Mouse (Mus musculus): ENCODE measurements around the gene Tnfrsf9. TPM values are rescaled to one million over a fixed set of nuclear protein-coding genes. Genes with fewer than 3 reads are reported as not detected.

Tnfrsf9 gene
- polyA plus RNA-seq, 1 experiment from 2014 or later = 0.26 TPM

GRCm38 (mm10) chr4:150958536-150958935 is 44.2 kb downstream of the Tnfrsf9 start:
- Histone ChIP-seq H3K4me2 (no peak overlapping the region), H3K9me3 (ENCODE audit: control insufficient read depth, low read length) (no peaks in the 10 kb centered on the region), H3K4me3 (ENCODE audit: low read depth, low read length) (no peak overlapping the region), H3K9ac (ENCODE audit: low read depth, low read length) (no peak overlapping the region), H3K27ac (ENCODE audit: low read depth, low read length) (no peak overlapping the region), H3K27me3 (replicated peaks; ENCODE audit: control insufficient read depth, insufficient read depth, low read length) (no peaks in the 10 kb centered on the region), H3K36me3 (ENCODE audit: control insufficient read depth, insufficient read depth, low read length) (no peaks in the 10 kb centered on the region), H3K4me1 (replicated peaks; ENCODE audit: control insufficient read depth, insufficient read depth, low read length) (no peaks in the 10 kb centered on the region)
- 68% methylated on average over 7 of the region's 7 CpGs for WGBS
- ATAC-seq (replicated peaks; ENCODE audit: low FRiP score) (no peak), DNase-seq (ENCODE audit: low spot score) (no peak)

- no peak overlapping the region for H3K4me2 ChIP-seq
- WGBS = 57% methylated on average over 6 of the region's 6 CpGs
- no peak overlapping the region for H3K9ac ChIP-seq (ENCODE audit: low read depth, low read length)
- no peaks in the 10 kb centered on the region for H3K27me3 ChIP-seq (replicated peaks; ENCODE audit: control insufficient read depth, insufficient read depth, low read length)
- DNase-seq (ENCODE audit: low spot score) (no peak), ATAC-seq (replicated peaks; ENCODE audit: low FRiP score) (no peak)
- no peak overlapping the region for H3K4me3 ChIP-seq (ENCODE audit: low read depth, low read length)
- no peaks in the 10 kb centered on the region for H3K36me3 ChIP-seq (ENCODE audit: control insufficient read depth, insufficient read depth, low read length)
- H3K27ac ChIP-seq (ENCODE audit: low read depth, low read length) = no peak overlapping the region
- H3K9me3 ChIP-seq (ENCODE audit: control insufficient read depth, low read length) = no peaks in the 10 kb centered on the region
- H3K4me1 ChIP-seq (replicated peaks; ENCODE audit: control insufficient read depth, insufficient read depth, low read length) = no peaks in the 10 kb centered on the region
Measured at GRCm38 (mm10) chr4:150962231-150962630, 47.9 kb downstream of the Tnfrsf9 start.

GRCm38 (mm10) chr4:150963711-150964110 is 49.3 kb downstream of the Tnfrsf9 start:
- Histone ChIP-seq H3K27ac (ENCODE audit: low read depth, low read length) (no peak overlapping the region), H3K4me3 (ENCODE audit: low read depth, low read length) (no peak overlapping the region), H3K36me3 (ENCODE audit: control insufficient read depth, insufficient read depth, low read length) (no peaks in the 10 kb centered on the region), H3K4me2 (no peak overlapping the region), H3K9me3 (ENCODE audit: control insufficient read depth, low read length) (no peaks in the 10 kb centered on the region), H3K27me3 (replicated peaks; ENCODE audit: control insufficient read depth, insufficient read depth, low read length) (no peaks in the 10 kb centered on the region), H3K4me1 (replicated peaks; ENCODE audit: control insufficient read depth, insufficient read depth, low read length) (no peaks in the 10 kb centered on the region), H3K9ac (ENCODE audit: low read depth, low read length) (no peak overlapping the region)
- no peak for DNase-seq (ENCODE audit: low spot score)
- 65% methylated on average over 2 of the region's 2 CpGs for WGBS
- ATAC-seq (replicated peaks; ENCODE audit: low FRiP score) = no peak

- Histone ChIP-seq H3K27ac (ENCODE audit: low read depth, low read length) (no peak overlapping the region), H3K4me3 (ENCODE audit: low read depth, low read length) (peak overlapping the region; percentile 31), H3K27me3 (replicated peaks; ENCODE audit: control insufficient read depth, insufficient read depth, low read length) (no peaks in the 10 kb centered on the region), H3K9ac (ENCODE audit: low read depth, low read length) (peak overlapping the region; percentile 23; the same call in 1 of the 2 replicates), H3K36me3 (ENCODE audit: control insufficient read depth, insufficient read depth, low read length) (no peaks in the 10 kb centered on the region), H3K9me3 (ENCODE audit: control insufficient read depth, low read length) (no peaks in the 10 kb centered on the region), H3K4me1 (replicated peaks; ENCODE audit: control insufficient read depth, insufficient read depth, low read length) (no peaks in the 10 kb centered on the region), H3K4me2 (peak overlapping the region; percentile 70)
- 11% methylated on average over 25 of the region's 25 CpGs for WGBS
- DNase-seq (ENCODE audit: low spot score) (peak; percentile 76), ATAC-seq (replicated peaks; ENCODE audit: low FRiP score) (peak; percentile 78)
Measured at GRCm38 (mm10) chr4:150964635-150965554, 50.5 kb downstream of the Tnfrsf9 start.

DNA sequence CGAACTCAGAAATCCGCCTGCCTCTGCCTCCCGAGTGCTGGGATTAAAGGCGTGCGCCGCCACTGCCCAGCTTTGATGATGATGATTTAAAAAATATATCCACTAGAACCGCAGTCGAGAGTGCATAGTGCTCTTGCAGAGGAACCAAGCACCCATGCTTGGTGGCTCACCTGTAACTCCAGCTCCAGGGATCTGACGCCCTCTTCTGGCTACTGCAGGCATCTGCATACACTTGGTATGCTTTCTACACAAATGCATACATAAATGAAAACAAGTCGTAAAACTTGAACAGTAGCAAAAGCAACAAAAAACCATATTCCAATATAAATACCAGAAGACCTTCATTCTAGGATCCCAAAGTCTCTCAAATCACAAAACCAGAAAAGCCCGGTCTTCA is 51.2 kb downstream of the Tnfrsf9 start:
- DNase-seq (ENCODE audit: low spot score) (no peak), ATAC-seq (replicated peaks; ENCODE audit: low FRiP score) (no peak)
- whole genome bisulfite sequencing = 62% methylated on average over 11 of the region's 11 CpGs
- no peaks in the 10 kb centered on the region for H3K27me3 ChIP-seq (replicated peaks; ENCODE audit: control insufficient read depth, insufficient read depth, low read length)
- no peaks in the 10 kb centered on the region for H3K36me3 ChIP-seq (ENCODE audit: control insufficient read depth, insufficient read depth, low read length)
- H3K9ac ChIP-seq (ENCODE audit: low read depth, low read length) = no peak overlapping the region
- no peak overlapping the region for H3K4me3 ChIP-seq (ENCODE audit: low read depth, low read length)
- H3K4me1 ChIP-seq (replicated peaks; ENCODE audit: control insufficient read depth, insufficient read depth, low read length) = no peaks in the 10 kb centered on the region
- no peak overlapping the region for H3K27ac ChIP-seq (ENCODE audit: low read depth, low read length)
- H3K9me3 ChIP-seq (ENCODE audit: control insufficient read depth, low read length) = no peaks in the 10 kb centered on the region
- H3K4me2 ChIP-seq = no peak overlapping the region

DNA sequence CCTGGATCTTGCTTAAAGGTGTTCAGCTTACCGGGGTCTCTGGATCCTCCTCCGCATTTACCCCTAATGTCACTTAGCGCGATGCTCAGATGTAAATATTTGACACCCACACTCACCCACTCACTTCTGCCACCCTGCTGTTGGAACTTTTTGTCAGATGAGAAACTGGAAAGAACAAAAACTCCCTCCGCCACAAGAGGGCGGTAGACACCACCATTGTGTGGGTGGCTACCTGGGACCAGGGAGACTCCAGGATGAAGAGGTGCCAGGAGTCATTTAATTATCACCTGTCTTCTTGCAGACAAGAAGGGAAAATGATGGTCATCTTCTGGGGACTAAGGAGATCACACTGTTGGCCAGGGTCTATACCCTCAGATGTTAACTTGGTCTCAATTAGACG is 52.2 kb downstream of the Tnfrsf9 start:
- Histone ChIP-seq H3K4me3 (ENCODE audit: low read depth, low read length) (no peak overlapping the region), H3K36me3 (ENCODE audit: control insufficient read depth, insufficient read depth, low read length) (no peaks in the 10 kb centered on the region), H3K27ac (ENCODE audit: low read depth, low read length) (no peak overlapping the region), H3K4me2 (no peak overlapping the region), H3K27me3 (replicated peaks; ENCODE audit: control insufficient read depth, insufficient read depth, low read length) (no peaks in the 10 kb centered on the region), H3K4me1 (replicated peaks; ENCODE audit: control insufficient read depth, insufficient read depth, low read length) (no peaks in the 10 kb centered on the region), H3K9ac (ENCODE audit: low read depth, low read length) (no peak overlapping the region), H3K9me3 (ENCODE audit: control insufficient read depth, low read length) (no peaks in the 10 kb centered on the region)
- WGBS = 13% methylated on average over 7 of the region's 7 CpGs
- no peak for ATAC-seq (replicated peaks; ENCODE audit: low FRiP score)
- DNase-seq (ENCODE audit: low spot score) = peak; percentile 51

GRCm38 (mm10) chr4:150968956-150969355 is 54.6 kb downstream of the Tnfrsf9 start:
- no peak overlapping the region for H3K27ac ChIP-seq (ENCODE audit: low read depth, low read length)
- no peak for DNase-seq (ENCODE audit: low spot score)
- ATAC-seq (replicated peaks; ENCODE audit: low FRiP score) = no peak
- H3K36me3 ChIP-seq (ENCODE audit: control insufficient read depth, insufficient read depth, low read length) = no peaks in the 10 kb centered on the region
- H3K27me3 ChIP-seq (replicated peaks; ENCODE audit: control insufficient read depth, insufficient read depth, low read length) = no peaks in the 10 kb centered on the region
- WGBS = 77% methylated on average over 8 of the region's 8 CpGs
- no peaks in the 10 kb centered on the region for H3K4me1 ChIP-seq (replicated peaks; ENCODE audit: control insufficient read depth, insufficient read depth, low read length)
- no peak overlapping the region for H3K4me3 ChIP-seq (ENCODE audit: low read depth, low read length)
- no peaks in the 10 kb centered on the region for H3K9me3 ChIP-seq (ENCODE audit: control insufficient read depth, low read length)
- no peak overlapping the region for H3K9ac ChIP-seq (ENCODE audit: low read depth, low read length)
- H3K4me2 ChIP-seq = no peak overlapping the region

DNA sequence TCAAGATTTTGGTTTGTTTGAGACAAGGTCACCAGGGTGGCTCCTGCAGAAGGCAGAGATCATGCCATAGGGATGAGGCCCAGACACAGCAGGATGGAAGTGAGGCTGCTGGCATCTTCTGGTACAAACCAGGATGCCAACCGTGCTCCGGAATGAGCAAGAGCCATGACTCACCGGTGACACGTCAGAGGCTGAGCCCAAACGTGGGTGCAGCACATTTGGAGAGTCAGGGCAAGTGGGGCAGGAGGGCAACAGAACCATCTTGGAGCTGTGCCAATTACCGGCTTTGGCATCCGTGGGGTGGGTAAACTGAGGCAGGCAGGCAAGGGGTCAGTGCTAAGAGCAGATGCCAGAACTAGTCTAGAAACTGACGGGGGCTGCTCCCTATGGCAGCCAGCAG is 58.9 kb downstream of the Tnfrsf9 start:
- no peak for ATAC-seq (replicated peaks; ENCODE audit: low FRiP score)

DNA sequence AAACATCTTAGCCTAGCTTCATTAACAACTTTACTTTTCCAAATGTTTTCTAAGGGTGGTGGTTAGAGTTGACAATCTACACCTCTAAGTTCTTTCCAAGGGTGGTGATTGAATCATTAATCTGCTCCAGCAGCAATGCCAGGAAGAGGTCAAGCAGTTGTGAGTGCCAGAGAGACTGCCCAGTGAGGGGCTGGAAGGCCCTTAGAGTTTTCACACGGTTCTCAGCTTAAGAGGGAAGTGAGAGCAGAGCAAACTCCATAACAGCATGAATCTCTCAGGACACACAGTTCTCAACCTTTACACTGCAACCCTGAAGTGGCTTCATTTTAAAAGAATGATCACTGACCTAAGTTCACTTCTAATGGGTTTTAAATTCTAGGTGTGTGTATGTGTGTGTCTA is 60.8 kb downstream of the Tnfrsf9 start:
- Histone ChIP-seq H3K27me3 (replicated peaks; ENCODE audit: control insufficient read depth, insufficient read depth, low read length) (no peaks in the 10 kb centered on the region), H3K4me3 (ENCODE audit: low read depth, low read length) (no peak overlapping the region), H3K36me3 (ENCODE audit: control insufficient read depth, insufficient read depth, low read length) (no peaks in the 10 kb centered on the region), H3K9me3 (ENCODE audit: control insufficient read depth, low read length) (no peaks in the 10 kb centered on the region), H3K27ac (ENCODE audit: low read depth, low read length) (no peak overlapping the region), H3K4me2 (no peak overlapping the region), H3K9ac (ENCODE audit: low read depth, low read length) (no peak overlapping the region), H3K4me1 (replicated peaks; ENCODE audit: control insufficient read depth, insufficient read depth, low read length) (no peaks in the 10 kb centered on the region)
- 28% methylated on average over 1 of the region's 1 CpGs for WGBS
- DNase-seq (ENCODE audit: low spot score) (no peak), ATAC-seq (replicated peaks; ENCODE audit: low FRiP score) (no peak)

More for the DNA sequence above, 58.9 kb downstream of the Tnfrsf9 start:
- H3K27ac ChIP-seq (ENCODE audit: low read depth, low read length) = no peak overlapping the region
- no peaks in the 10 kb centered on the region for H3K36me3 ChIP-seq (ENCODE audit: control insufficient read depth, insufficient read depth, low read length)
- no peaks in the 10 kb centered on the region for H3K9me3 ChIP-seq (ENCODE audit: control insufficient read depth, low read length)
- H3K4me3 ChIP-seq (ENCODE audit: low read depth, low read length) = no peak overlapping the region
- H3K9ac ChIP-seq (ENCODE audit: low read depth, low read length) = no peak overlapping the region
- 79% methylated on average over 8 of the region's 8 CpGs for WGBS
- no peak overlapping the region for H3K4me2 ChIP-seq
- no peaks in the 10 kb centered on the region for H3K4me1 ChIP-seq (replicated peaks; ENCODE audit: control insufficient read depth, insufficient read depth, low read length)
- H3K27me3 ChIP-seq (replicated peaks; ENCODE audit: control insufficient read depth, insufficient read depth, low read length) = no peaks in the 10 kb centered on the region
- no peak for DNase-seq (ENCODE audit: low spot score)

Data from liver, embryonic 11.5 days (tissue).